Mouse (Mus musculus): Measurements from ENCODE around the gene Rplp2. TPM values are rescaled to one million over a fixed set of nuclear protein-coding genes. Genes with fewer than 3 reads are reported as not detected.

Rplp2 gene
- polyA plus RNA-seq, 1 experiment: 2,328 TPM

GRCm38 (mm10) chr7:141484186-141485120 is 37.3 kb downstream of the Rplp2 start:
- no peak overlapping the region for H3K4me3 ChIP-seq (ENCODE audit: low read depth, low read length)
- no peaks in the 10 kb centered on the region for H3K9me3 ChIP-seq (replicated peaks; ENCODE audit: control insufficient read depth, insufficient read depth, low read length, poor library complexity, severe bottlenecking)
- no peaks in the 10 kb centered on the region for H3K36me3 ChIP-seq (ENCODE audit: control insufficient read depth, insufficient read depth, low read length, poor library complexity, severe bottlenecking)
- no peaks in the 10 kb centered on the region for H3K27me3 ChIP-seq (ENCODE audit: control insufficient read depth, insufficient read depth, low read length, poor library complexity, severe bottlenecking)
- H3K27ac ChIP-seq (ENCODE audit: insufficient read depth, low read length): no peak overlapping the region
- H3K9ac ChIP-seq (ENCODE audit: low read depth, poor library complexity, severe bottlenecking): no peak overlapping the region
- peaks cover 5% of the 10 kb centered on the region for H3K4me1 ChIP-seq (ENCODE audit: control insufficient read depth, insufficient read depth, low read length)
- TF ChIP-seq POLR2A (IDR thresholded peaks at IDR 0.05; ENCODE audit: insufficient read depth, low read length): no peak
- TF ChIP-seq EP300 (IDR thresholded peaks at IDR 0.05; ENCODE audit: insufficient read depth, low read depth, low read length): no peak
- no peak for TF ChIP-seq CTCF (IDR thresholded peaks at IDR 0.05; ENCODE audit: low read depth, low read length)

GRCm38 (mm10) chr7:141485186-141485585 is 38.0 kb downstream of the Rplp2 start:
- Histone ChIP-seq H3K4me3 (ENCODE audit: low read depth, low read length) (no peak overlapping the region), H3K27ac (ENCODE audit: insufficient read depth, low read length) (no peak overlapping the region), H3K4me1 (ENCODE audit: control insufficient read depth, insufficient read depth, low read length) (peaks cover 5% of the 10 kb centered on the region), H3K9me3 (replicated peaks; ENCODE audit: control insufficient read depth, insufficient read depth, low read length, poor library complexity, severe bottlenecking) (no peaks in the 10 kb centered on the region), H3K9ac (ENCODE audit: low read depth, poor library complexity, severe bottlenecking) (no peak overlapping the region), H3K27me3 (ENCODE audit: control insufficient read depth, insufficient read depth, low read length, poor library complexity, severe bottlenecking) (no peaks in the 10 kb centered on the region), H3K36me3 (ENCODE audit: control insufficient read depth, insufficient read depth, low read length, poor library complexity, severe bottlenecking) (no peaks in the 10 kb centered on the region)
- TF ChIP-seq EP300 (IDR thresholded peaks at IDR 0.05; ENCODE audit: insufficient read depth, low read depth, low read length) (no peak), POLR2A (IDR thresholded peaks at IDR 0.05; ENCODE audit: insufficient read depth, low read length) (no peak), CTCF (IDR thresholded peaks at IDR 0.05; ENCODE audit: low read depth, low read length) (no peak)

GRCm38 (mm10) chr7:141485606-141486005 is 38.4 kb downstream of the Rplp2 start:
- peaks cover 5% of the 10 kb centered on the region for H3K4me1 ChIP-seq (ENCODE audit: control insufficient read depth, insufficient read depth, low read length)
- TF ChIP-seq EP300 (IDR thresholded peaks at IDR 0.05; ENCODE audit: insufficient read depth, low read depth, low read length): no peak
- H3K27me3 ChIP-seq (ENCODE audit: control insufficient read depth, insufficient read depth, low read length, poor library complexity, severe bottlenecking): no peaks in the 10 kb centered on the region
- H3K9ac ChIP-seq (ENCODE audit: low read depth, poor library complexity, severe bottlenecking): no peak overlapping the region
- H3K4me3 ChIP-seq (ENCODE audit: low read depth, low read length): no peak overlapping the region
- H3K9me3 ChIP-seq (replicated peaks; ENCODE audit: control insufficient read depth, insufficient read depth, low read length, poor library complexity, severe bottlenecking): no peaks in the 10 kb centered on the region
- no peak overlapping the region for H3K27ac ChIP-seq (ENCODE audit: insufficient read depth, low read length)
- no peaks in the 10 kb centered on the region for H3K36me3 ChIP-seq (ENCODE audit: control insufficient read depth, insufficient read depth, low read length, poor library complexity, severe bottlenecking)

GRCm38 (mm10) chr7:141486239-141486638 is 39.1 kb downstream of the Rplp2 start:
- Histone ChIP-seq H3K4me1 (ENCODE audit: control insufficient read depth, insufficient read depth, low read length) (peaks cover 5% of the 10 kb centered on the region), H3K27me3 (ENCODE audit: control insufficient read depth, insufficient read depth, low read length, poor library complexity, severe bottlenecking) (no peaks in the 10 kb centered on the region), H3K36me3 (ENCODE audit: control insufficient read depth, insufficient read depth, low read length, poor library complexity, severe bottlenecking) (no peaks in the 10 kb centered on the region), H3K27ac (ENCODE audit: insufficient read depth, low read length) (no peak overlapping the region), H3K9ac (ENCODE audit: low read depth, poor library complexity, severe bottlenecking) (no peak overlapping the region), H3K9me3 (replicated peaks; ENCODE audit: control insufficient read depth, insufficient read depth, low read length, poor library complexity, severe bottlenecking) (no peaks in the 10 kb centered on the region), H3K4me3 (ENCODE audit: low read depth, low read length) (no peak overlapping the region)
- TF ChIP-seq EP300 (IDR thresholded peaks at IDR 0.05; ENCODE audit: insufficient read depth, low read depth, low read length) (no peak), POLR2A (IDR thresholded peaks at IDR 0.05; ENCODE audit: insufficient read depth, low read length) (no peak), CTCF (IDR thresholded peaks at IDR 0.05; ENCODE audit: low read depth, low read length) (no peak)

GRCm38 (mm10) chr7:141487141-141487540 is 40.0 kb downstream of the Rplp2 start:
- Histone ChIP-seq H3K9me3 (replicated peaks; ENCODE audit: control insufficient read depth, insufficient read depth, low read length, poor library complexity, severe bottlenecking) (no peaks in the 10 kb centered on the region), H3K27me3 (ENCODE audit: control insufficient read depth, insufficient read depth, low read length, poor library complexity, severe bottlenecking) (no peaks in the 10 kb centered on the region), H3K4me1 (ENCODE audit: control insufficient read depth, insufficient read depth, low read length) (peaks cover 5% of the 10 kb centered on the region), H3K9ac (ENCODE audit: low read depth, poor library complexity, severe bottlenecking) (no peak overlapping the region), H3K27ac (ENCODE audit: insufficient read depth, low read length) (no peak overlapping the region), H3K36me3 (ENCODE audit: control insufficient read depth, insufficient read depth, low read length, poor library complexity, severe bottlenecking) (no peaks in the 10 kb centered on the region), H3K4me3 (ENCODE audit: low read depth, low read length) (no peak overlapping the region)
- TF ChIP-seq CTCF (IDR thresholded peaks at IDR 0.05; ENCODE audit: low read depth, low read length) (no peak), POLR2A (IDR thresholded peaks at IDR 0.05; ENCODE audit: insufficient read depth, low read length) (no peak), EP300 (IDR thresholded peaks at IDR 0.05; ENCODE audit: insufficient read depth, low read depth, low read length) (no peak)

GRCm38 (mm10) chr7:141491151-141491550 is 44.0 kb downstream of the Rplp2 start:
- Histone ChIP-seq H3K4me1 (ENCODE audit: control insufficient read depth, insufficient read depth, low read length) (no peaks in the 10 kb centered on the region), H3K4me3 (ENCODE audit: low read depth, low read length) (no peak overlapping the region), H3K27me3 (ENCODE audit: control insufficient read depth, insufficient read depth, low read length, poor library complexity, severe bottlenecking) (no peaks in the 10 kb centered on the region), H3K36me3 (ENCODE audit: control insufficient read depth, insufficient read depth, low read length, poor library complexity, severe bottlenecking) (no peaks in the 10 kb centered on the region), H3K27ac (ENCODE audit: insufficient read depth, low read length) (no peak overlapping the region), H3K9me3 (replicated peaks; ENCODE audit: control insufficient read depth, insufficient read depth, low read length, poor library complexity, severe bottlenecking) (no peaks in the 10 kb centered on the region), H3K9ac (ENCODE audit: low read depth, poor library complexity, severe bottlenecking) (no peak overlapping the region)
- no peak for TF ChIP-seq EP300 (IDR thresholded peaks at IDR 0.05; ENCODE audit: insufficient read depth, low read depth, low read length)
- TF ChIP-seq CTCF (IDR thresholded peaks at IDR 0.05; ENCODE audit: low read depth, low read length): peak; percentile 23
